Mouse (Mus musculus) gastrocnemius, postnatal 10 days (tissue): ENCODE measurements around the gene Zfhx2. TPM values are rescaled to one million over a fixed set of nuclear protein-coding genes. Genes with fewer than 3 reads are reported as not detected.
A peak's percentile ranks its signal among the peaks of the same experiment; 100 is the strongest.

Source experiments
- DNase-seq: peaks from one replicate; pipeline ENCODE4 v3.0.0; 2021; ENCODE audit warnings: mixed read lengths
- long read RNA-seq, 2 experiments: library from polyadenylated mRNA; stranded (forward); transcript quantifications; one replicate each; pipeline ENCODE4 v2.0.0; 2021
- total RNA-seq, 2 experiments: library from RNA; stranded (reverse); gene quantifications; 2 replicates each; pipeline ENCODE4 v1.2.3; 2021

The Zfhx2 gene
- 1 to 10 TPM; 1.8 to 3.0 TPM for total RNA-seq
- long read RNA-seq, experiment 1, full-length matches to known transcripts: 1 of 1 reads
- long read RNA-seq, experiment 1, partial matches to known transcripts: 0 of 1 reads
- long read RNA-seq, experiment 1, other reads (novel, unspliced or antisense): 0 of 1 reads
- long read RNA-seq, experiment 2: 0 reads

DNA sequence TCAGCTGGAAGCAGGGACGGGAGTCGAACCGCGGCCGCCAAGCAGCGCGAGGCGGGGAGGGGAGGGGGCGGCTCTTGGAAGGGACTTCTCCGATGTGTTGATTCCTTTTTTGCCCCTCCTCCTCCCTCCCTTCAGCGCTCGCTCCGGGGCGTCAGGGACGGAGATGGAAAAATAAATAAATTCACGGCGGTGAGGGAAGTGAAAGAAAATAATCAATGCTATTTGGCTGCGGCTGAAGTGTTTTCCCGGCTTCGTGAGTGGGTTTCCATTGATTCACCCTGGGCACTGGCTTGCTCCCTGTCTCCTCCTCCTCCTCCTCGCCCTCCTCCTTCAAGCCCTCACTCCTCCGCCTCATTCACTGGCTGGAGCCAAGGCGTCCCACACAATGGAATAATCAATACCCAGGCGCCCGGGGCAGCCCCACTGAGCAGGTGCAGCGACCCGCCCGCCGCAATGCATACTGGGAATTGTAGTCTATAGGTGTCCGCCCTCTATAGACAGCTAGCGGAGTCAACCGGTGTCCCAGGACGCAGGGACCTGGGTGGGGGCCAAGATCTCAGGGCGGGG lies at the start of gene Zfhx2:
Gene Zfhx2, minus strand, starts transcription at position 314 of the 567 bp plus-strand sequence.
- peak; percentile 83 for DNase-seq

DNA sequence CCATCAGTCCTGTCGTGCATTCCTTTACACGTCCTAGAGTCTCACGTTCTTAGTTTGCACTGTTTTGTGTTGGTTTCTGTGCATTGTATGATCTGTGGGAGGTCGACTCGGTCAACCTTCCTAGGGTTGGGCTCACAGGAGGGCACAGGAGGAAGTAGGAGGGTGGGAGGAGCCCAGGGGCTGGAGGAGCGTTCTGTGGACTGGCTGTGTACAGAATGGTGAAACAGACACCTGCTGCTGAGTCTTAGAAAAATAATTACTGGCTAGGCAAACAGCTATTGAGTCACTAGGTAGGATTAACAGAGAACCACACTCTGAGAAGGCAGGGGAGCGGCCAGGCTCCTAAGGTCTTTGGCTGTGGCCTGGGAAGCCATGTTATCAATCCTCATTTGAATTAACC lies 47.2 kb upstream of the Zfhx2 start:
- no peak for DNase-seq

DNA sequence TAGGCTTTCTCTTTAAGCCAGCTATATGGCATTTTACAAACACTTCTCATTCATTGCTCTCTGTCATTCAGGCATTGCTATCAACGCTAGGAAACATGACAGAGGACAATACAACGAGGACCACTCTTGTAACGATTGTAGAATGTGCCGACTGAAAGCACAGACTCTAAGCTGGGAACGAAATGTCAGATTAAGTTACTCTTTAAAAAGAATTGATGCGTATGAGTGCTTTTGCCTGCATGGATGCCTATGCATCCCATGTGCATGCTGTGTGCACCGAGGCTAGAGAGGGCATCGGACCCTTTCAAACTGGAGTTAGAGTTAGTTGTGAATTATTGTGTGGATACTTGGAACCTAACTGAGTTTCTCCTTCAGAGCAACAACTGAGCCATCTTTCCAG lies 43.6 kb upstream of the Zfhx2 start:
- DNase-seq: no peak

DNA sequence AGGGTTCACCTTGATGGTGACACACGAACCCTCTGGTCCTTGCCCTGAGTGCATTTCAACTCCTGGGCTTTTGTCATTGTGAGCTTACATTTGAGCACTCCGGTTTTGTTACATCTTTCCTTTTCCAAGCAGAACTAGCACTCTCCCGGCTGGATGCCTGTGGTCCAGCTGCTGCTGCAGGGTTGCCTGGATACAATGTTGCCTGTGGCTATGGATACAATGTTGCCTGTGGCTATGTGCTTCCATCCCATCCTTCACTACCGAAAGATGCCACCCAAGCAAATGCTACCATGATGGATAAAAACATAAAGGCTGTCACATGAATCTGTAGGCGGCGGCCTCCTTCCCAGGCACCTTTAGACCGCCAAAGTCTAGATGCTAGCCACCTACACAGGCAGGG lies 34.4 kb upstream of the Zfhx2 start:
- DNase-seq: no peak

DNA sequence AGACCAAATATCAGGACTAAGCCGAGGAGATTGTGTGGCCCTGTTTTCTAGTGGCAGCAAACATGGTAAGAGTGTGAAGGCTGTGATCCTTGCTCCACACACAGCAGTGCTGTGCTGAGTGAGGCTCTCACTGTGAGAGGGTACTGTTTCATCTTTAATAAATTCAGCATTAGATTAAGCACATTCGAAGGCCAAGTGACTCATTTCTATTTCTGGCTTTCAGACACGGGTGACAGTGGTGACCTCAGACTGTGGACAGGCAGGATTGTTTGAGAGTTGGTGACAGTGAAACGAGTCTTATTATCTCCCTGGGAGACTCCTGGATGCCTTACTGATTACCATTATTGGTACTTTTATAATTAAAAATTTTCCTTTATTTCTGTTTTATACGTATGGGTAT lies 33.6 kb upstream of the Zfhx2 start:
- DNase-seq: no peak

DNA sequence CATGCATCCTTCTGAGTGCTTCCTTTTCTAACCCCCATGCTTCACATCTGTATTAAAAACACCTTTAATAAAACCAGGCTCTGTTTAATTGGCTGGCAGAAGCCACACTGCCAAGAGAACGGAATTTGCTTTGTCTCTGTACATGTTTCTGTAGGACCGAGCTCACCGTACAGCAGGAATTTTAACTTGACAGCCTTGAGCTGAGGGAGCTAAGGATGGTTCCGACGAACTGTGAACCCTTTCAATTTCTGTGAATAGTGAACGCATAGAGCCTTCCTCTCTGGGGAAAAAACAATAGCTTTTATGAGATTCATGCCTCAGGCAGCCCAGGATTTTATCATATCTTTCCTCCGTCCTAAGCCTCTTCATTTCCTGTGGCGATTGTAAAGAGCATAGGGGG lies 30.2 kb upstream of the Zfhx2 start:
- no peak for DNase-seq

DNA sequence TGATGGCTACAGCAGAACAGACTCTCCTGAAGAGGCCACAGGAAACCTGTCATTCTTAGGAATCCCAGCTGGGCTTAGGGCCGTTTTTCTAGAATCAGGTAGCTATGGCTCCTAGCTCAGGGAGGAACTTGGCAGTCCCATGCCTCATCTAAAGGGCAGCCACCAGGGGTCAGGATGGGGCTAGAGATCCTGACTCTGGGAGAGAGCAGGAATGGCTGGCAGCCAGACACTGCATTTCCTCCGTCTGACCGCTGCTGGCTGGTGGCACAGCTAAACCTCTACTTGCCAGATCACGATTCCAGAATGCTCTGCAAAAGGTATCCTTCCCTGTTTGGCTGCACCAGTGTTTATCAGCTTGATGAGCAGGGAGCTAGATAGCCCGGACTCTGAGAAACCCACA lies 29.8 kb upstream of the Zfhx2 start:
- peak; percentile 88 for DNase-seq

DNA sequence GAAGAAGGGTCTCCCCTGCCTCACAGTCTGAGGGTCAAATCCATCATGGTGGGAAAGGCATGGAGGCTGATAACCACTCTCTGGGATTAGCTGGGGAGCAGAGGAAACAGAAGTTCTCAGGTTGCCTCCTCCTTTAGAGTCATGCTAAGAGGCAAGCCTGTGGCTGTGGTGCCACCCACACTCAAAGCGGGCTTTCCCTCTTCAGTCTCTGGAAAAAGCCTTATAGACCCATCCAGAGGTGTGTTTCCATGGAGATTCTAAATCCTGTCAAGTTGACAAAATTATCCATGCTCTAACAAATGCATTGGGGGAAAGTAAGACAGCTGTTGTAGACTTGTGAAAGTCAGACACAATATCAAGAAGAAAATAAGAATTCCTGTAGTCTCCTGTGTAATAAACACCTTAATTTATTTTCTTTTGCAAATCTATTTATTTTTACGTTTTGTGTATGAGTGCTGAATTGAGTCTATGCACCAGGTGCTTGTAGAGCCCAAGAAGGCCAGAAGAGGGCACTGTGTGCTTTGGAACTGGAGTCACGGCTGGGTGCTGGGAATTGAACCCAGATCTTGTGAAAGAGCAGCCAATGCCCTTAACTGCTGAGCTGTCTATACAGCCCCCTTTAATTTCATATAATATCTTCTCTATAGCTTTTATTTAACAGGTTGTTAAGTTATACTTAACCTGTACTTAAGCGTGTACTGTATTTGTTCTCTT lies 27.5 kb upstream of the Zfhx2 start:
- DNase-seq: no peak

DNA sequence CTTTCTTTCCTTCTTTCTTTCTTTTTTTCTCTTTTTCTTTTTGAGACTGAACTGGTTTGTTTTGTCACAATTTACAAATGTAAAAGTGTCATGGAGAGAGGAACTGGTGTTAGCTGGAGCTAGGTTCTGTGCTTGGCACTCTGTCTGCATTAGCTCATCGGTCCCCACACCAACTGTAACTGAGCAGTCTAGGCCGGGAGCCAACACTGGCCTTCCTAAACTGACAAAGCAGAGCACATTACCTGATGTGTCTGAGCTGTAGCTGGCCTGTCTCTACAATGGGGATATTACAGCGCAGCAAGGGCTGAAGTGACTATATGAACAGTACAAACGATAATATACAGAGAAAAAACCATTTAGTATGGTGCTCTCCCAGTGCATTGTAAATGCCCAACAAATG lies 26.7 kb upstream of the Zfhx2 start:
- peak; percentile 60 for DNase-seq

DNA sequence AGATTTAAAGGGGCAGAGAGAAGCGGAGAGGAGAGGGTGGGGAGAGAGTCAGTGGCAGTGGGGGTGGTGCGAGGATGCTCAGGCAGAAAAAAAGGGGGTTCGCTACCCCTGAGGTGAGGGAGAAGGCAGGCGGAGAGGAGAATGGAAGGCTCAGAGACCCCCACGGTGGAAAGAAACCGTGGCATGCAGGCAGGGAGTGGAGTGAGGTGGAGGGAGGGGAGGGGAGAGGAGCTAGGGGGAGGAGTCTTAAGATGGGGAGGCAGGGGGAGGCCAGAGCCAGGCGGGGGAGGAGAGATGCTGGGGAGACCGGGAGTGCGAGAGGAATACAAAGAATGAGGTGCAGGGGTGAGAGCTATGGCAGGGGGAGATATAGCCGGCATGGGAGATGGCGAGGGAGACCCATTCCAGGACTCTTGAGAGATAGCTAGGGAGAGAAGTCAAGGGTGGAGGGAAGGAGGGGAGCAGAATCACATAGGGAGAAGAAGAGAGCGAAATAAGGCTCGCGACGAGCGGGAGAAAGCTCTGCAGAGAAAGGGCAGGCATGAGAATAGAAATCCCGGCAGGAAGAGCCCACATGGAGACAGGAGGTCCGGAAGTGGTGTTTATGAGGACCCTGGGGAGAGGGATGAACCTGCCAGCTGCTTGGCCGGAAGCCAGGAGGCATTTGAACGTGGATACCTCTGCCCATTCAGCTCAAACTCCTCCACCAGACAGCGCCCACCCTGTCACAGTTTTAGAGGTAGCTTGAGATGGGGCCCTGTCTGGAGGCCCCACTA lies 24.5 kb upstream of the Zfhx2 start, which contains the start of gene Jph4:
Gene Jph4, minus strand, starts transcription at position 511 of the 776 bp plus-strand sequence.
- no peak for DNase-seq

DNA sequence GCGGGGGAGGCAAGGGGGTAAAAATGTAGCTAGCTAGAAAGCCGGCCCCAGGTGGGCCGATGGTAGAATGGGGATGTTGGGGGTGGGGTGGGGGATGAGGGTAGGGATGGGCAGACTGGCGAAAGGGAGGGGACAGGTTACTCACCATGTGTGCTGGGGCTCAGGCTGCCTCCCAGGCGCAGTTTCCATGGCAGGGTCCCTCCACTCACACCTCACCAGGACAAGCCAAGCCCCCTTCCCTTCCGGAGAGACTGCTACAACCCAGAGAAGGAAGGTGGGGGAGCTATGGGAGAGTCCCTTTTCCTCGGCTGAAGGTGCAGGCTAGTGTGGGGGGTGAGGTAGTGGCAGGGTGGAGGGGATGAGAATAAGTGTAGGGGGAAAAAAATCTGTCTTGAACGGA lies 23.7 kb upstream of the Zfhx2 start:
- DNase-seq: no peak

DNA sequence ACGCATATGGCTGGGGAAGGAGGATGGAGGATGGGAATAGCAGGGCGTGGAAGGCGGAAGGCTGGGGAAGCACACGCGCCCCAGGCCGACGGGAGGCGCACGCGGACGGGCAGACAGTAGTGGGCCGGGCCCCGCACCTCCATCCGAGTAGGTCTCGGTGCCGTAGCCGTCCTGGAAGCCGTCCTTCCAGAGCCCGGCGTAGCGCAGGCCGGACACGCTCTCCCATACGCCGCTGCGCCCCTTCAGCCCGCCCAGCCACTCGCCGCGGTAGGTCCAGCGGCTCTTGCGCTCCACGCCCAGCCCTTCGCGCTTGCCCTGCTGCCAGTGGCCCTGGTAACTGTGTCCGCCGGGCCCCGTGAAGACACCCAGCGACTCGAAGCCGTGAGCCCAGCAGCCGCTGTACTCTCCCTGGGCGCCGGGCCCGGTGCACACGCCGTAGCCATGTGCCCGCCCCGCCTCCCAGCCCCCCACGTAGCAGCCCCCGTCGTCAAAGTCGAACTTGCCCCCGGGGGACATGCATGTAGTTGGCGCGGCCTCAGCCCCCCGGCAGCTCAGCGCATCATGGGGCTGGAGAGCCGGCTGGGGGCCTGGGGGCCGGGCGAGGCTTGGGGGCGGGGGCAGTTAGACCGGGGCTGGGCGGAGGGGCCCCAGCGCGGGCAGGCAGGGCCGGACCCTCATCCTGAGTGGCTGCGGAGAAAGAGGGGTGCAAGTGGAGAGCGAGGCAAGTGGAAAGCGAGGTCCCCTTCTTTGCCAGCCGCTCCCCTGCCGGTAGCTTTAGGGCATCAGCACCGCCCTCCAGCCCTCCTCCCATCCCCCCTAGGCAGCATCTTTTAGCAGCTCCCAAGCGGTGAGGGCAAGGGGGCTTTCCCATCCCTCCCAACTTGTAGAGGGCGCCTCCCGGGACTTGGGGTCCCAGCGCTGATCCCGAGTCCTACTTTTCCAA lies 22.9 kb upstream of the Zfhx2 start:
- DNase-seq: peak; percentile 66

DNA sequence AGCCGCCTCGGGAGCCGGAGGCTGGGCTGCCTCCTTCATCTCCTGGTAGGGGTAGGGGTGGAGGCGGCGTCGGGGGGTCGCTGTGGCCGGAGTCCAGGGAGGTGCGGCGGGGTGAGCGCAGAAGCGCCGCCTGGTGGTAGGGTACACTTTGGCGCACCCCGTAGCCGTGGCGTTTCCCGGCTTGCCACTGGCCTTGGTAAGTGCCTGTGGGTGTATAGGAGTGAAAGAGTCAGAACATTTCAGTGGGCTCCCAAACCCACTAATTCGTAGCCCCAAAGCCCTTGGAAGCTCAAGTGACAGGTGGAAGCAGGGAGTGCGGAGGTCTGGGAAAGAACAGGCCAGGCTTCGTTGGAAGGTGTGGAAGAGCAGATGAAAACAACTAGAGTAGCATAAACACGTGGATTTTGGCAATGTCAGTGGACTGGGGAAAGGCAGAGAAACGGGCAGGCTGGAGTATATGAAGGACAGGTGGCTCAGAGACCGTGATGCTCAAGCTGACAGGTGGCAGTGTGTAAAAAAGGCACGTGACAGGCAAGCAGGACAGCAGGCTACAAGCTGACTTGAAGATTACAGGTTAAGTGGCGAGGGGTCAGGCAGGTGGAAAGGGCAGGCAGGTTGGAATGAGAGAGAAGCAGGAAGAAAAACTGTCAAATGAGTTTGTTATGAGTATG lies 22.0 kb upstream of the Zfhx2 start:
- peak; percentile 36 for DNase-seq

DNA sequence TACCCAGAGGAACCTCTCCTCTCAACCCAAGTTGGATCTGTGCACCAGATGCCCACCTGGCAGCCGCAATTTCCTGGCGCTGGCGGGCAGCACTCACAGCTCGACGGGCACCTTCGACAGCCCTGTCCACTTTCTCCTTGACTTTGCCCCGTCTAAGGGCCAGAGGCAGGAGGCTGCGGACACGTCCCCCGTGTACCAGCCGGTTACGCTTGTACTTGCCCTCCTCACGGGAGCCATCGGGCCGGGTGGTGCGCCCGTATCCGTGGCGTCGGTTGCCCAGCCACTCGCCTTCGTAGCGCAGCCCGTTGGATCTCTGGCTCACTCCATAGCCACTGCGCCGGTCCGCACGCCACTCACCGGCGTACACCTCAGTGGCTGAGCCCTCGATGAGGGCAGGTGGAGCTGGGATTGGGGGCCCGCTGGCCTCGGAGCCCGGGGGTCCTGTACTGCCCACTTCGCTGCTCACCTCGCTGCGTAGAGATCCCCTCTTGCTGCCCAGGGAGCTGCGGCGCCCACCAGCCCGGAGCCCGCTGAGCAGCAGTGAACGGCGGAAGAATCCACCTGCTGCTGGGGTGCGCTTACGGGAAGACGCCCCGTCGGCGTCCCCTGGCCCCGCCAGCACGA lies 21.3 kb upstream of the Zfhx2 start:
- DNase-seq: no peak

DNA sequence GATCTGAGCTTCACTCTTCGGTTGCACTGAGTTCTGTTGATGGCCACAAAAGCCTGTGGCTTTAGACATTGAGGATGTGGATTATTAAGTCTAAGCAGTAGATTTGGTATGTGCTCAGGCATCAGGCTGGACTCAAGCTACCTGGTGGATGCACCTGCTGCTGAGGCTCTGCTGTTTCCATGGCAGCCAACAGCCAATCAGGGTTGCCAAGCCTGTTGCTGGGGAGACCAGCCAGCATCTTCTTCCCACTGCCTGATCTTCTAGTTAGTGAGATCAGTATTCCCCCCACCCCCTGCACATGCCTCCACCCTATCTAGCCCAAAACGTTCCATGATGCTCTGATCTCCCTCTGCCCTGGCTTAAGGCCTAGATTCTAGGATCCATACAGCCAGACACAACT lies 19.6 kb upstream of the Zfhx2 start:
- DNase-seq: no peak

DNA sequence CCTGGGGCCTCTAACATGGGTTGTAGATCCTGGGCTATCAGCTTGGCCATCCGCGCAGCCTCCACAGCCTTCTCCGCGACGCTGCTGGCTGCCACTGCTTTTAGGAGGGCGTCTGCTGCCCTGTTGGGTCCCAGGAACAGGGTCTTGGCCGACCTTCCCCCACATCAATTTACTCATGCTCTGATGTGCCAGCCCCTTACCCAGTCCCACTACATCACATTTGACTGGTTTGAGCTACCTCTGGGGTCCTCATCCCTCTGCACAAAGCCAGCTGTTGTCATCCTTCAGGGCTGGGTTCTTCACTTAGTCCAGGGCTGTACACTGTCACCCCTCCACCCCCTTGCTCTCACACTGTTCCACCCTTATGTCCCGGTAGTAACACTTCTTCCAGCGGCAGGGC lies 18.0 kb upstream of the Zfhx2 start:
- DNase-seq: no peak

DNA sequence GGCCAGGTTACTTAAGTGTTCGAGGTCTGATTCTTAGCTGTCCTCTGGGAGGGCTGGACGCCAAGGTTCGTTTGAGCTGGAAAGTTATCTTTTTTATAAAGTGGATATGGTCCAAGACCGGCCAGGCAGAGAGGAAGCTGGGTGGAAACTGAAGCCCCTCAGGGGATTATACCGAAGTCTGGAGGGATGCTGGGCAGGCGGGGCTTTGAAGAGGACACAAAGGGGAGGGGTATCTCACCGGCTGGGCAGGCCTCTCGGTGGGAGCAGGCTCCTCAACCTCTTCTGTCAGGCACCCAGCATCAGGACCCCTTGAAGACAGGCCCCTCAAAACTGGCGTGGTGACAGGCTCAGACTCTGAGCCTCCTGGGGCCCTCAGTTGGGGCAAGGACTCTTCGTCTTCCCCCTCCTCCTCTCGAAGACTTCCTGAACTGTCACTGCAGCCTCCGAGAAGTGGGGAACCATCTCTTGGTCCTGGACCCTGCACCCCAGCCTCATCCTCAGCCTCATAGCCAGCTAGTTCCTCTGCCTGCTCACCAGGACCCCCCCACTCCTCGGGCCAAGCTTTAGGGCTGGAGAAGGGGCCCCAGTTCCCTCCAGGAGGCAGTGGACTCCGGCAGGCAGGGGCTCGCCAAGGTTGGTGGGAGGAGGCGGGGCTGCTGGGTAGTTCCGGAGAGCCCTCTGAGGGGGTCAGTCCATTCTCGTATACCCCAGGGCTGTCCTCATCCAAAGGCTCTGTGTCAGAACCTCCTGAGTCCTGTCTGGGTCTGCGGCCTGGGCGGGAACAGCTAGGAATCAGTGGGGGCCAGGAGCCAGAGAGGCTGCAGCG lies 17.1 kb upstream of the Zfhx2 start:
- no peak for DNase-seq

DNA sequence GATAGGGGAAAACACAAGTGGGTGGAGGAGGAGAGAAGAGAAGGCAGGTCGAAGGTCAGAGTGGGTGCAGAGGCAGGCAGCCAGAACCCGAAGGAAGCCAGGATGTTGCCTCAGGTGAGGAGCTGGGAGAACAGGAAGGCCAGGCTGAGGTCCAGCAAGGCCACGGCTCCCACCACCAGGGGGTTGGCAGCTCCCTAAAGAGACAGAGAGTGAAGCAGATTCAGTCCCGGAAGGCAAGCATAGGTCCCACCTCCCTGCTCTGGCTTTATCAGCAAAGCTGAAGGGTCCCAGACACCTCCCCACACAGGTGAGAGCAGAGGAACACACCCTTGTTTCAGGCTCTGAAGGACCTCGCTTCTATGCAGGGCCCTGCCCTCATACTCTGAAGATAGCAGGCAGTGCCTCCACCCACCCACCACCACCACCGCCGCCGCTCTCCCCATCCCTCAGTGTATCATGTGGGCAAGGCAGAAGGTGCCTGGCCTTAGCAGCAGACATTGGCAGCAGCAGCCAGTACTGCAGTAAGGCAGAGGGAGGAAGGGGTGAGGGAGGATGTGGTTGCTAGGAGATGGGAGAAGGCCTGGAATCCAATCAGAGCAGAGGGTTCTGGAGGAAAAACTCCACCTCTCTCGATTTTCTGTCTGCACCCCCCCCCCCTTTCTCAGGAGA lies 16.2 kb upstream of the Zfhx2 start:
- DNase-seq: no peak

DNA sequence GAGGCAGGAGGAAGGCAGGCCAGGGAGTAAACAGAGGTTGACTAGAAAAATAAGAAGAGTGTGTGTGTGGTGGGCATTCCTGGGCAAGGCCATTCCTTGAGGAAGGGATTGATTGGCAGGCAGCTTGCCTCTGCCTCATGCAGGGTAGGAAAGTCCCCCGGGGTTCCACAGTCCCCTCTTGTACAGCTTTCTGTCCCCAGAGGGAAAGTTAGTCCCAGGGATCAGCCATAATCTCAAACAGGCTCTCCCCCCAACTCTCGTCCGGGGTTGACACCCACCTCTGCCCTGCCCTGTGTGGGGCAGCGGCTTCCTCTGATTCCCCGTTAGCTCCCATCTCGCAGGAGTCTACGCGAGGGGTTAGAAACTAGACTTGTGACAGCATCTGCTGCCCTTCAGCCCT lies 14.9 kb upstream of the Zfhx2 start:
- no peak for DNase-seq
